ENCODE assay signal across 8 mouse cellular contexts in the genomic region with DNA sequence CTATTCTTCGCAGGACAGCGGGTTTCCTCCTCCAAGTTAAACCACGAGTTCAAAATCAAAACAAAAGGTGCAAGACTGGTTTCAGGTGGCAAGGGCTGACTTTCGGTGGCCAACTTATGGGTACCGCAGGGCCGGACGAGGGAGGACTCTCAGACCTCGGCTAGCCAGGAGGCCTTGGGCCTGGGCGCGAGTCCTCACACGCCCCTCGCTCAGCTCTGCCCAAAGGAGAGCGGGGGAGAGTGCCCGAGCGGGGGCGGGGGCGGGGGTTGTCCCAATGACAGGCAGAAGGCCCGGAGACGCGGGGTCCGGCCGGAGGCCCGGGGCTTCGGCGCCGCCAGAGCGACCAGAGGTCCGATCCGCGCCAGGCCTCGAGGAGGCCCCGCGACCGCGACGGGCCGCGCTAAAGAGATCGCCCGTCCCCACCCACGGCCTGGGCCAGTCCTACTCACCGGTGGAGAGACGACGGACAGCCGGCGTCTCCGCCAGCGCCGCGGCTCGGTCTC. TPM values are rescaled to one million over a fixed set of nuclear protein-coding genes. Genes with fewer than 3 reads are reported as not detected.
DNase-seq lines count a peak whose midpoint lies in the region; ATAC-seq and TF ChIP-seq lines count a peak whose summit lies in the region.

No protein-coding gene starts in this region.

- no peak for DNase-seq in heart, postnatal 4 days
- peak; percentile 79 for DNase-seq in embryonic facial prominence, embryonic 10.5 days (ENCODE audit: low spot score)
- no peak for DNase-seq in adrenal gland, adult (ENCODE audit: inconsistent age in 2 of 2, low spot score in 1 of 2)

- TF ChIP-seq EP300 in ES-Bruce4 (IDR thresholded peaks at IDR 0.05; ENCODE audit: insufficient read depth, low read depth, low read length): no peak

- peak overlapping the region; percentile 90 for H3K9ac ChIP-seq in heart, embryonic 14.5 days (ENCODE audit: low read length)
- peak overlapping the region; percentile 73 for H3K9ac ChIP-seq in ES-Bruce4 (ENCODE audit: low read depth, poor library complexity, severe bottlenecking)
- H3K9ac ChIP-seq in hindbrain, embryonic 15.5 days: peak overlapping the region; percentile 84
- peak overlapping the region; percentile 87 for H3K9ac ChIP-seq in stomach, embryonic 15.5 days

- peak overlapping the region; percentile 80 for H3K4me2 ChIP-seq in heart, embryonic 14.5 days (ENCODE audit: low read length)
- peak overlapping the region; percentile 89 for H3K4me2 ChIP-seq in hindbrain, embryonic 15.5 days
- H3K4me2 ChIP-seq in stomach, embryonic 15.5 days: peak overlapping the region; percentile 83

- no peaks in the 10 kb centered on the region for H3K9me3 ChIP-seq in heart, embryonic 14.5 days (ENCODE audit: control insufficient read depth, low read length)
- H3K9me3 ChIP-seq in ES-Bruce4 (replicated peaks; ENCODE audit: control insufficient read depth, insufficient read depth, low read length, poor library complexity, severe bottlenecking): no peaks in the 10 kb centered on the region
- H3K9me3 ChIP-seq in embryonic facial prominence, embryonic 10.5 days: no peaks in the 10 kb centered on the region
- no peaks in the 10 kb centered on the region for H3K9me3 ChIP-seq in hindbrain, embryonic 15.5 days
- H3K9me3 ChIP-seq in stomach, embryonic 15.5 days: no peaks in the 10 kb centered on the region

- TF ChIP-seq POLR2A in ES-Bruce4 (IDR thresholded peaks at IDR 0.05; ENCODE audit: insufficient read depth, low read length): no peak

- 1% methylated on average over 51 of the region's 51 CpGs for WGBS in heart, embryonic 14.5 days
- under 1% methylated on average over 51 of the region's 51 CpGs for WGBS in embryonic facial prominence, embryonic 10.5 days
- under 1% methylated on average over 45 of the region's 51 CpGs for WGBS in hindbrain, embryonic 15.5 days
- WGBS in macrophage (ENCODE audit: missing documents): 1% methylated on average over 46 of the region's 51 CpGs
- under 1% methylated on average over 51 of the region's 51 CpGs for WGBS in stomach, embryonic 15.5 days

- peak; percentile 85 for ATAC-seq in heart, embryonic 14.5 days (ENCODE audit: insufficient number of reproducible peaks, insufficient read depth, low FRiP score, low read depth)
- peak; percentile 89 for ATAC-seq in hindbrain, embryonic 15.5 days (ENCODE audit: low FRiP score, low read depth)
- ATAC-seq in stomach, embryonic 15.5 days (ENCODE audit: insufficient read depth, low FRiP score, low read depth): peak; percentile 87

- no peak for TF ChIP-seq CTCF in ES-Bruce4 (IDR thresholded peaks at IDR 0.05; ENCODE audit: low read depth, low read length)

- H3K27me3 ChIP-seq in heart, embryonic 14.5 days (ENCODE audit: control insufficient read depth, insufficient read depth, low read length): no peaks in the 10 kb centered on the region
- H3K27me3 ChIP-seq in ES-Bruce4 (ENCODE audit: control insufficient read depth, insufficient read depth, low read length, poor library complexity, severe bottlenecking): no peaks in the 10 kb centered on the region
- H3K27me3 ChIP-seq in embryonic facial prominence, embryonic 10.5 days (replicated peaks; ENCODE audit: low read depth, poor library complexity, severe bottlenecking): no peaks in the 10 kb centered on the region
- no peaks in the 10 kb centered on the region for H3K27me3 ChIP-seq in hindbrain, embryonic 15.5 days
- no peaks in the 10 kb centered on the region for H3K27me3 ChIP-seq in stomach, embryonic 15.5 days (replicated peaks)

- peak overlapping the region; percentile 76 to 85 for H3K4me3 ChIP-seq in heart, embryonic 14.5 days (ENCODE audit: control insufficient read depth in 1 of 2, insufficient read depth in 1 of 2, low read depth in 1 of 2, low read length in 2 of 2)
- H3K4me3 ChIP-seq in ES-Bruce4 (ENCODE audit: low read depth, low read length): peak overlapping the region; percentile 64
- peak overlapping the region; percentile 96 for H3K4me3 ChIP-seq in embryonic facial prominence, embryonic 10.5 days
- peak overlapping the region; percentile 85 for H3K4me3 ChIP-seq in hindbrain, embryonic 15.5 days
- peak overlapping the region; percentile 53 for H3K4me3 ChIP-seq in macrophage (ENCODE audit: inconsistent target)
- H3K4me3 ChIP-seq in stomach, embryonic 15.5 days (replicated peaks): peak overlapping the region; percentile 95

- no peaks in the 10 kb centered on the region for H3K36me3 ChIP-seq in heart, embryonic 14.5 days (ENCODE audit: control insufficient read depth, insufficient read depth, low read length)
- no peaks in the 10 kb centered on the region for H3K36me3 ChIP-seq in ES-Bruce4 (ENCODE audit: control insufficient read depth, insufficient read depth, low read length, poor library complexity, severe bottlenecking)
- no peaks in the 10 kb centered on the region for H3K36me3 ChIP-seq in embryonic facial prominence, embryonic 10.5 days (replicated peaks)
- H3K36me3 ChIP-seq in hindbrain, embryonic 15.5 days: no peaks in the 10 kb centered on the region
- no peaks in the 10 kb centered on the region for H3K36me3 ChIP-seq in macrophage (ENCODE audit: inconsistent target)
- H3K36me3 ChIP-seq in stomach, embryonic 15.5 days: no peaks in the 10 kb centered on the region

- peak overlapping the region; percentile 49 to 85; a peak in 3 of 4 replicates for H3K27ac ChIP-seq in heart, embryonic 14.5 days (replicated peaks in 1 of 2; ENCODE audit: control insufficient read depth in 1 of 2, insufficient read depth in 1 of 2, low read depth in 2 of 2, low read length in 2 of 2)
- H3K27ac ChIP-seq in ES-Bruce4 (ENCODE audit: insufficient read depth, low read length): no peak overlapping the region
- H3K27ac ChIP-seq in embryonic facial prominence, embryonic 10.5 days (replicated peaks): peak overlapping the region; percentile 93
- H3K27ac ChIP-seq in hindbrain, embryonic 15.5 days (replicated peaks): peak overlapping the region; percentile 84
- no peak overlapping the region for H3K27ac ChIP-seq in macrophage
- H3K27ac ChIP-seq in stomach, embryonic 15.5 days: peak overlapping the region; percentile 85

- H3K4me1 ChIP-seq in heart, embryonic 14.5 days (ENCODE audit: control insufficient read depth in 2 of 2, insufficient read depth in 2 of 2, low read length in 2 of 2): peaks cover 2 to 35% of the 10 kb centered on the region in 2 experiments; a peak in 2 of 4 replicates
- H3K4me1 ChIP-seq in ES-Bruce4 (ENCODE audit: control insufficient read depth, insufficient read depth, low read length): no peaks in the 10 kb centered on the region
- H3K4me1 ChIP-seq in embryonic facial prominence, embryonic 10.5 days: peaks cover 25% of the 10 kb centered on the region
- peaks cover 38% of the 10 kb centered on the region for H3K4me1 ChIP-seq in hindbrain, embryonic 15.5 days (replicated peaks)
- H3K4me1 ChIP-seq in stomach, embryonic 15.5 days: peaks cover 10% of the 10 kb centered on the region; the same call in 1 of the 2 replicates

- peaks cover 50% of the 10 kb centered on the region for H3K79me2 ChIP-seq in macrophage (ENCODE audit: inconsistent target)

RNA-seq across cellular contexts. Expression of a gene that starts 0.4 kb away (rescaled TPM):
- polyA plus RNA-seq in heart, embryonic 14.5 days (2014; fragmentation: Nextera tagmentation; extraction: Ambion mirVana): 12.6 and 13.5 TPM in 2 replicates
- 10 to 100 TPM; 26.0 to 26.4 TPM for total RNA-seq in heart, postnatal 4 days (2021)
- 20.5 and 21.3 TPM in 2 replicates for polyA plus RNA-seq in ES-Bruce4 (2011; ENCODE audit: insufficient read depth, insufficient read length, low read depth, missing spikeins)
- 15.4 and 15.5 TPM in 2 replicates for polyA plus RNA-seq in embryonic facial prominence, embryonic 10.5 days (2016; fragmentation: Nextera tagmentation; extraction: Ambion mirVana)
- polyA plus RNA-seq in hindbrain, embryonic 15.5 days (2015; fragmentation: Nextera tagmentation; extraction: Ambion mirVana): 25.7 and 28.3 TPM in 2 replicates
- total RNA-seq in macrophage (2018; cell fraction: chromatin; rRNA removed): 100 to 1,000 TPM in 24 of 26 experiments, 10 to 100 TPM in 2; 87.4 to 203 (median 124) TPM
- total RNA-seq in macrophage (2018; cell fraction: cytosol; rRNA removed): 10 to 100 TPM in 19 of 26 experiments, 1 to 10 TPM in 7; 6.7 to 20.2 (median 12.1) TPM
- 100 to 1,000 TPM in 7 of 26 experiments, 10 to 100 TPM in 19; 37.4 to 131 (median 64.3) TPM for total RNA-seq in macrophage (2018; cell fraction: nucleus; rRNA removed)
- 8.9 to 13.1 TPM (median 11.1 TPM) in 3 replicates for polyA plus RNA-seq in macrophage (2018)
- 13.6 and 19.1 TPM in 2 replicates for polyA plus RNA-seq in stomach, embryonic 15.5 days (2015; fragmentation: Nextera tagmentation; extraction: Ambion mirVana)

RNA-seq across cellular contexts. Expression of a gene that starts 15.0 kb away (rescaled TPM):
- polyA plus RNA-seq in heart, embryonic 14.5 days (2014; fragmentation: Nextera tagmentation; extraction: Ambion mirVana): 34.2 and 36.3 TPM in 2 replicates
- 10 to 100 TPM; 35.9 to 36.0 TPM for total RNA-seq in heart, postnatal 4 days (2021)
- polyA plus RNA-seq in ES-Bruce4 (2011; ENCODE audit: insufficient read depth, insufficient read length, low read depth, missing spikeins): 50.5 and 56.2 TPM in 2 replicates
- polyA plus RNA-seq in embryonic facial prominence, embryonic 10.5 days (2016; fragmentation: Nextera tagmentation; extraction: Ambion mirVana): 51.3 and 54.5 TPM in 2 replicates
- polyA plus RNA-seq in hindbrain, embryonic 15.5 days (2015; fragmentation: Nextera tagmentation; extraction: Ambion mirVana): 64.8 and 65.7 TPM in 2 replicates
- total RNA-seq in macrophage (2018; cell fraction: chromatin; rRNA removed): 100 to 1,000 TPM; 157 to 539 (median 350) TPM
- total RNA-seq in macrophage (2018; cell fraction: cytosol; rRNA removed): 100 to 1,000 TPM in 13 of 26 experiments, 10 to 100 TPM in 13; 62.2 to 134 (median 98.2) TPM
- 100 to 1,000 TPM; 115 to 295 (median 165) TPM for total RNA-seq in macrophage (2018; cell fraction: nucleus; rRNA removed)
- polyA plus RNA-seq in macrophage (2018): 58.8 to 120 TPM (median 104 TPM) in 3 replicates
- 36.7 and 39.8 TPM in 2 replicates for polyA plus RNA-seq in stomach, embryonic 15.5 days (2015; fragmentation: Nextera tagmentation; extraction: Ambion mirVana)

Comparison
In these comparisons a context has a peak if more than half of its experiments do, and no peak if none do; other contexts are left out.
1. H3K27ac ChIP-seq: peak in heart, embryonic 14.5 days (2 of 2), embryonic facial prominence, embryonic 10.5 days (single experiment), hindbrain, embryonic 15.5 days (single experiment) and stomach, embryonic 15.5 days (single experiment); none in ES-Bruce4 (single experiment) and macrophage (single experiment).
2. Peak in every context shown above with its lines, with median percentiles within 50 percentile points of each other: ATAC-seq, H3K4me2 ChIP-seq, H3K4me3 ChIP-seq and H3K9ac ChIP-seq.